Mouse (Mus musculus) frontal cortex, postnatal 36 days (tissue): ENCODE measurements around the gene Nmur1.
"Not testable (repeated sequence)": the region's sequence is repeated elsewhere in the genome, so short reads cannot be mapped to it uniquely, and the experiment has no call there.

ENCODE experiments used
- DNase-seq, 2 experiments: peaks; one replicate each; pipeline ENCODE4 v3.0.0; 2022; ENCODE audit warnings: low spot score in 2 of 2

The Nmur1 gene

DNA sequence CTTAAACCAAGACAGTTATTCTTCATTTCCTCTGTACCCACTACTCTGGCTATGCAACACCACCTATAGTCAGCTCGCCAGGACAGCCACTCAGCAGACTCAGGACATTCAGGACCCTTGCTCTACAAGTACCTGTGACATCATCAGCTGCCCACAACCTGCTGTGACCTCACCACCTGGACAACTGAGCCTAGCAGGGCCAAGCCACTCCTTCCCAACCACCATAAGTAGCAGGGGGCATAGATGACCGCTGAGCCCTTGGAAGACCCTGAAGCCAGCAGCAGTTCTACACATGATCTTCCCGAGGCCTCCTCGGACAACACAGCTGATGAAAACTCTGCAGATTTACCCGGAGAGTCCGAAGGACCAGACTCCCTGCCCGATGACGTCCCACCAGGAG lies at the start of gene Nmur1, which contains the start of gene Tex44:
TSS of gene Nmur1 (minus strand) at position 101 of the 400 bp plus-strand sequence.
TSS of gene Tex44 (plus strand) at position 202 of the 400 bp plus-strand sequence.
- DNase-seq = no peak

DNA sequence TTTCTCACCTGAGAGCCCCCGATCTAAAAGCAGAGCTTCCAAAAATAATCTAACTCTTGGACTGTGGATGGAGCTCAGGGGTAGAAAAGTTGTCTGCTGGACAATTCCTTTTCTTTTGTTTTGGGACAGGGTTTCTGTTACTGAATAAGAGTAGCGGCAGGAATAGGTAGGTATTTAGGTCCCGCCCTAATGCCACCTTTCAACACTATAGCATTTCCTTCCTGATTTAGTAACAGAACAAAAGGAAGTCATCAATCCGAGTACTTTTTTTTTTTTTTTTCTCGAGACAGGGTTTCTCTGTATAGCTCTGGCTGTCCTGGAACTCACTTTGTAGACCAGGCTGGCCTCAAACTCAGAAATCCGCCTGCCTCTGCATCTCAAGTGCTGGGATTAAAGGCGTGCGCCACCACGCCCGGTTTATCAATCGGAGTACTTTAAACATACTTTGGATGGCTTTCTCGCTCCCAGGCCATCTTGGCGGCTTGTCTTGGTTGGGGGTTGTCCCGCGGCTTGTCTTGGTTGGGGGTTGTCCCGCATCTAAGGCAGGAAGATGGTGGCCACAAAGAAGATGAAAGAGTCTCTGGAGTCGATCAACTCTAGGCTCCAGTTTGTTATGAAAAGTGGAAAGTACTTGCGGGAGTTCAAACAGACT lies 47.2 kb upstream of the Nmur1 start:
- no peak for DNase-seq

DNA sequence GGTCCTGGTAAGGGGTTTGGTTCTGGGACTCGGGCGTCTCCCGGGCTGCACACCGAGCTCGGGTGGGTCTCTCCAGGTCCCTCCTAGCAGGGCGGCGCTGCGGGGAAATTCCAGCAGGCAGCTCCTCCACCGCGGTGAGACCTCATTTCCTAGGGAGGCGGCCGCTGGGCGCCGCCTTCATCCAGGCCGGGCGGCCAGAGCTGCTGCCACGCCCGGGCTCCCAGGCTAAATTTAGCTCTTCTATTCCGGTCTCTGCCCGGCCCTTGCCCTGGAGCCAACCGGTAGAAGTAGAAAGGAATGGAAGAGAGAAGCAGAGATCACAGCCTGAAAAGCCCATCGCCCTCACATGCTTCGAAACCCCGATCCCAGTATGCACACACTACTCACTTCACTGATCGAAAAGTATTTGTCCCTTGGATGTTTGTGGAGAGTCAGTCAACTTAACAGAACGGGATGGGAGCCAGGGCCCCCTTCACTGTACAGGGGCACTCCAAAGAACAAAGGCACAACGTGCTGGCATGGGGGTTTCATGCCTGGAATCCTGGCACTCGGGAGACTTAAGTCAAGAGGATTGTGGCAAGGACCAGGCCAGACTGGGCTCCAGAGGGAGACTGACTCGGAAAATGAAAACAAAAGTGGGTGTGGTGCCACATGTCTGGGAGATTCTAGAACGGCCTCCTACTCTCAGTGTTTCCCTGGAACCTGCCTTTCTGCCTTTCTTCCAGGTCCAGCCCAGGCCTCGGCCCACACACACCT lies 46.3 kb upstream of the Nmur1 start:
- peak in 1 of 2 experiments; percentile 35 for DNase-seq

DNA sequence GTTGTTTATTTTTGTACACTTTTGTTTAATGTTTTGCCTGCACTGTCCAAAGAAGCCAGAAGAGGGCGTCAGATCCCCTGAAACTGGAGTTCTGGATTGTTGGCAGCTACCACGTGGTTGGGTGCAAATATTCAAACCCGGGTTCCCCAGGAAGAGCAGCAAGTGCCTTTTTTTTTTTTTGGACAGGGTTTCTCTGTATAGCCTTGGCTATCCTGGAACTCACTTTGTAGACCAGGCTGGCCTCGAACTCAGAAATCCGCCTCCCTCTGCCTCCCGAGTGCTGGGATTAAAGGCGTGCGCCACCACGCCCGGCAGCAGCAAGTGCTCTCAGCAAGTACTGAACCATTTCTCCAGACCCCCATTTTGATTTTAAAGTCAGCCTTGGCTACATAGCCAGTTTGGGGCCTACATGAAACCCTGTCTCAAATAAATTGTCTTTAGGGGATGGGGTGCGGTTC lies 45.5 kb upstream of the Nmur1 start:
- DNase-seq = not testable (repeated sequence)

DNA sequence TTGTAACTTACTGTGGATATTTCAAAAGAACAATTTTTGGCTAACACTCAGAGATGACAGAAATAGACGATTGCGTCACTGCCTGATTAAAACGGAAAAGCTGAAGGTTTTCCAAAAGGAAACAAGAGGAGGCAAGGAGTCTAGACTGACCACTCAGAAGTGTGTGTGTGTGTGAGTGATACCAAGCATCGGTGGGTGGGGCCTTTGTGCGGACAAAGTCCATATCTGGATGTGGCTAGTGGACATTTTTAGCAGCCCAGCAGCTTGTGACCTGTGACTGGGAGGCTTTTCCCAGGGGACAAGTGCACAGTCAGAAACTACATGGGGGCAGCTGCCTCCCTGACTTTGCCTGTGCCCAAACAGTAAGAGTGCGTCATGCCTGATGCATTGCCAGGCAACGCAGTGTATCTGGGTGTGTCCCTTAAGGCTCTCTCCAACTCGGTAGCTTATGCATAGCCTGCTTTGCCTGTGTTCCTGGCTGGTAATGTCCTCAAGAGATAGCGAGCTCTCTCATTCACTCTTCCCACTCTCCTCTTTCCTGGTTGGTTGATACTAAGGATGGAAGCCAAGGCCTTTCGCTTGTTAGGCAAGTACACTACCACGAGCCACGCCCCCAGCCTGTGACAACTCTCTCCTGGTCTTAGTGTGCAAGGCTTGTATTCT lies 44.6 kb upstream of the Nmur1 start:
- DNase-seq = peak; percentile 44 to 72

DNA sequence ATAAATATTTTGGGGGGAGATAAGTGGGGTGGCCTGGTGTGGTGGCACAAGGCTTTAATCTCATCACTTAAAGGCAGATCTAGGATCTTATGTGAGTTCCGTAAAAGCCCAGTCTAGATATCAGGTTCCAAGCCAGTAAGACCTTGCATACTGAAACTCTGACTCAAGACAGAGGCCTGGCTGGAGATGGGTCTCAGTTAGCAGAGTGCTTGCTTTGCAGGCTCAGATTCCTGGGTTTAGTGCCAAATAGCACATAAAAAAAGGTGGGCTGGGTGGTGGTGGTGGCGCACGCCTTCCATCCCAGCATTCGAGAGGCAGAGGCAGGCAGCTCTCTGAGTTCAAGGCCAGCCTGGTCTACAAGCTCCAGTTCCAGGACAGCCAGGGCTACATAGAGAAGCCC lies 43.8 kb upstream of the Nmur1 start:
- DNase-seq = no peak

DNA sequence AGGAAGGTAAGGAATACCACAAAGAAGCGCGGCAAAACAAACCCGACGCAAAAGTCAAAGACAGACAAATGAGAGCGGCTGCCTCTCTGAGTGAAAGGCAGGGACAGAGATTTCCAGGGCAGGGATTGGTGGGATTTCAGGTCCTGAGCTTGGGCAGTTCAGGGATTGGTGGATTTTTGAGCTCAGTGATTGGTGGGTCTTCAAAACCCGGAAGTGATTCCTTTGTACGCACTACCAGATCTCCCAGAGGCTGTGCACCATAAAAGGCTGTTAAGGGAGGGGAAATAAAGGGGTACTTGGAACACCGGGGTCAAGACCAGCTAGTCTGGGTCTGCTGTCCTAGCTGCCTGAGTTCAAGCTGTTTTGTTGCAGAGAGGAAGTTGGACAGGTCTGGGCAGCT lies 41.4 kb upstream of the Nmur1 start:
- DNase-seq = no peak

DNA sequence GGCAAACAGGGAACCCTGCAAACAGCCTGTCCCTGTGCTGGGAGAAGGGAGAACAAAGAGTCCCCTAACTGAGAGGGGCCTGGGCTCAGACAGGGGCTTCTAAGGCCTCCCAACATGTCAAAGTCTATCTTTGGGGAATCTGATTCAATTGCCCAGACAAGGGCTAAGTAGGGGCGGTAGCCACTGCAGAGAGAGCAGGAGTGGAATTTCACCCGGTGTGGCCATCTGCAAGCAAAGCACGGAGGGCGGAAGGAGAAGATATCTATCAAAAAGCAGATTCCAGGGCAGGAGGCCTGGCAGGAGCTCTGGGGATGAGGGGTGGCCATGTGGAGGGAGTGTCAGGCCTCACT lies 38.8 kb upstream of the Nmur1 start:
- no peak for DNase-seq

DNA sequence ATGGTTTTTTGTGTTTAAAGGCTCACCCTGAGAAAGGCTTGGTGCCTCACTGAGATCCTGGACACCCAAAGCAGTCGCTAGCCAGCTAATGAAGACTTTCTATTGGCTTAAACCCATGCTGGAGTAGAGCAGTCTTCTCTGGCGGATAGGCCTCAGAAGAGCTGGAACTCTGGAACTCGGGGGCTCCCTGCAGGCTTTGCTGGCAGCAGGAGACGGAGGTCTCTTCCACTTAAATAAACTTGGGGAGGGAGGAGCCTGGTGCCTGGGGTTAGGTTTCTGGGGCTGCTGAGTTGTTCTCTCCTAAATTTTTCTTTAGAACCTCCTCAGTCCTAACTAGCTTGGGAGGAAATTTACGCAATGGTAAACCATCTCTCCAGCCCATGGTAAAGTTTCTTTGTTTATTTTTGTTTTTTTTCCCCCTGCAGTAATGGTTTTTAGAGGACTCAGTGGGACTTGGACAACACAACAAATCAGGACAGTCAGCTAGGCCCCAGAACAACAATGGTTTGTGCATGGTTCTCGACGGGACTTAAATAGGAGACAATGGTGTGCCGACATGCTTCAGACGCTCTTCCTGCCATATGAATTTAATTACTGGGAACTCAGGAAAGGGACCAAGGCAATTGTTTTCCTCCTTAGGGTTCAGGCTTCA lies 38.3 kb upstream of the Nmur1 start:
- DNase-seq = no peak

DNA sequence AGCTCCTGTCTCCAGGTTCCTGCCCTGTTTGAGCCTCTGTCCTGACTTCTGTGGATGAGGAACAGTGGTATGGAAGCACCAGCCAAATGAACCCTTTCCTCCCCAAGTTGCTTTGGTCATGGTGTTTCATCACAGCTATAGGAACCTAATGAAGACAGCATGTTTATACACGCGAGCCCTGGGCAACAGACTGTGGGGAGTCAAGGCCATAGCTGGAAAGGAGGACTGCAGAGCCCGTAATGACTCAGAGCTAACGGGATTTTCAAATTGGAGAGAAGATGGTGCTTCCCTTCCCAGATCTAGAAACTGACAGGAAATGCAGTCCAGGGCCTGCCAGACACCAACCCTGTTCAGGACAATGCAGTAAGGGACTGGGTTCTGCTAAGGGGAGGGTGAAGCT lies 33.3 kb upstream of the Nmur1 start:
- no peak for DNase-seq

DNA sequence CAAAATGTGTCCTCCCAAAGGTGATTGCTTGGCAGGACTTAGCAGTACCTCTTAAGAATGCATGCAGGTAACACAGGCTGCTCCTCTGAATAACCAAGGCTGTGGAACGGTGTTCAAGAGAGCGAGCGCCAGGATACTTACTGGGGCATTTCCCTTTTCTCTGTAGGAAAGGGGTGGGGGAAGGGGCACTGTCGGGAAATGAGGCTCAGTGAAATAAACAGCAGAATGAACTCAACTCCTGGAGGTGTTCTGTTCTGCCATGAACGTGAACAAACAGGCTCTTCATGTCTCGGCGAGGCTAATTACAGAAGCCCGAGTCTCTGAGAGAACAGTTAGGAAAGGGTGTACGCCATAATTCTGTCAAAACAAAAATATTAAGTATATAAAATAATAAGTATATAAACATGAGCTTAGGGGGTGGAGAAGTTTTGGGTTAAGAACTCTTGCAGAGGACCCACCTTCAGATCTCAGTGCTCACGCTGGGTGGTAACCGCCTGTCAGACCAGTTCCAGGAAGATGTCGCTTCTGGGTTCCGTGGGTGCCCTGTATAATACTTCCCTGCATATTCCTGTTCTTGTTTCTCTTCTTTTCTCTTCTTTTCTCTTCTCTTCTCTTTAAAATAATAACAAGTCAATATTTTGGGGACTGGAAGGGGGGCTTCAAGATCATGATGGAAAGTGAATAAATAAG lies 31.0 kb upstream of the Nmur1 start:
- no peak for DNase-seq

DNA sequence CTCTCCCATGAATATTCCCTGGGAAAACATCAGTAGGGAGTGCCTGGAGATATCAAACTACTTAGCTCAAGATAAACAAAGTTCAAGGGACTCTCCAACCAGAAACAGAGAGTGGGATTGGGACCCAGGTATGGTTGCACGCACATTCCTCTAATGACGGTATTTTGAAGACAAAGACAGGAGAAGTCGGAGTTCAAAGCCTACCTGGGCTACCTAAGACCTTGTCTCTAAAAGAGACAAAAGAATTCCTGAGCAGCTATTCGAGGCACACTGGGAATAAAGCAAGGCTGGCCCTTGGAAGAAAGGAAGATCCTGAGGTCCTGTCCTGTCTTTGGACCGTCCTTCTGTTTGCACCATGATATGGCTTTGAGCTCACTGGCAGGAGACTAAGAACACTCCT lies 26.7 kb upstream of the Nmur1 start:
- DNase-seq = no peak

DNA sequence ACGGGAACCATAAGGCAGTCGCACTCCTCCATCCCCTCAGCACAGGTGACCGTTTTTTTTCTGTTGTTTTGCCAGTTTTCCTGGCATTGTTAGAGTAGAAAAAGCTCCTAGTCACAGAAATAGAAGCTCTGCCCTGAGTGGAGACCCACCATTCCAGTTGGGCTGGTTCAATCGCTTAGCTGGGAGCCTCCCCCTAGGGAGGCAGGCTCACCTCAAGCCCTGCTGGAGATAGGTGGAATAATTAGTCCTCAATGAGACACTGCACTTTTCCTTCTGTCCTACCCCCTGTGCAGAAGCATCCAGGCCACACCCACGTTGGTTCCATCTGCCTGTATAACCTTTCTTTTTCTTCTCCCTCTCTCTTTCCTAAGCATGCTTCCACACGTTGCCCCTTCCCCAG lies 23.9 kb upstream of the Nmur1 start:
- DNase-seq = no peak

DNA sequence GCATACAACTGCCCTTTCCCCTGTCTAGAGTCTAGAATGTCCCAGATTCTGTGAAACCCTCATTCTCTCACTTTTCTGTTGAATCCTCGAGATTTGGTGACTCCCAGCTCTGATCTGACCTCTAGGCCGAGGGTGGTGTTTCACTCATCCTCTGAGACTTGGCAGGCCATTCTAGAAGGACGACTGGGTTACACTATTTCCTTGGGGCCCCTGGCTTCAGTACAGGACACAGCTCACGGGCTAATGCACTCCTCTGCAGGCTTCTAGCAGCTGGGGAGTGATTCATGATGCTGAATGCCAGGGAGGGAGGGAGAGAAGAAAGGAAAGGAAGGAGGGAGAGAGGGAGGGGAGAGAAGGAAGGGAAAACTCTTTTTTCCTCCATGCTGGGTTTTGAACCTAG lies 22.2 kb upstream of the Nmur1 start:
- no peak for DNase-seq

DNA sequence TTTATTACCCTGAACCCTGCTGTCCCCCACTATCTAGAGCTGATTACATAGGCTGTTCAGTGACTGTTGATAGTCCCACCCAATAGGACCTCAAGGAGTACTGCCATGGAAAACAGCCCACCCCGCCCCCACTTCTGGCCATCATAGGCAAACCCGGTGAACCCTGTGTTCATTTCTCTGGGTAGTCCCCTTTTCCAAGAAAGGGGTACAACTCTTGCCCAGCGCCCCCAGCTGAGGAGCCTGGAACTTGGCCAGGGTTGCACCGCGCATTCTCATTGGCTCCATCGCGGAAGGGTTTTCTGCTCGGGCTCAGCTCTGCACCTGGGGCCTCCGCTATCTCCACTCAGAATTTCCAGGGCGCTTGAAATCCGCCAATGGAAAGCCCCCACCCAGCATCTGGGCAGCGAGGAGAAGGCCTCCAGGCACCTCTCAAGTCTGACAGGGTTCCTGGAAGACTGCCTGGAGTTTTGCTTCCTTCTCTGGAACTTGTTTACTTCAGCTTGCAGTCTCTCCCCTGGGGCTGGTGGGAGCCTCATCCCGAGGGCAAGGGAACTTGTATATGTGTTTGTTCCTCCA lies 21.7 kb upstream of the Nmur1 start:
- DNase-seq = no peak

DNA sequence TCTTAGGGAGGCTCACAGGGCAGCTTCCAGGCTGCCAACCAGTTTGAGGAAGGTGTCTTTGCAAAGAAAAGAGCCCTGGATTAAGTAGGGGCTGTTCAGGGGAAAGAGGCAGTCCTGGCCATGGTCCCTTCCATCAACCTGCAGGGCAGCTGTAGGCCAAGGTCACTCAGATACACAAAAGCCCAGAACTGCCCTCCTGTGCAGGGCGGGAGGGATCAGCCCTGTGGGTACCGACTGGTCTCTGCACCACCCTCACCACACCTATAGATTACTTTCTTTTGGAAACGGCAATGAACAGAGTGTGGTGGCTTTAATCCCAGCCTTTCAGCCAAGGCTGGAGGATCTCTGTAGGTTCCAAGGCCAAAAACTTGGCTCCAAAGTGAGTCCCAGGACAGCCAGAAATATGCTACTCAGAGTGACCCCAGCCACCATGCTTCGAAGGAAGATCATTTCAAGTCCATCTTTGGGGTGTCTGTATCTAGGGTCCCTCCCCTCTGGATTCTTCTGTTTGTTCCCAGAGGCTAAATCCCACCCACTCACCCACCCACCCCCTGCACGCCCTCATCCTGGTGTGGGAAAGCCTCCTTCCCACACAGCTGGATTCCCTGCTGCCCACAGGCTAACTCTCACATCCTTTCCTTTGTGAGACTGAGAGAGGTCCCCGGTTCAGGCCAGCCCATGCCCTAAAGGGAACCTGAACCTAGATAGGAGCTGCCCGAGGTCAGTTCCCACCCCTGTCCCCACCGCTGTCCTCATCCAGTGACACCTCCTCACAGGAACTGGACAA lies 17.6 kb upstream of the Nmur1 start:
- DNase-seq = no peak

DNA sequence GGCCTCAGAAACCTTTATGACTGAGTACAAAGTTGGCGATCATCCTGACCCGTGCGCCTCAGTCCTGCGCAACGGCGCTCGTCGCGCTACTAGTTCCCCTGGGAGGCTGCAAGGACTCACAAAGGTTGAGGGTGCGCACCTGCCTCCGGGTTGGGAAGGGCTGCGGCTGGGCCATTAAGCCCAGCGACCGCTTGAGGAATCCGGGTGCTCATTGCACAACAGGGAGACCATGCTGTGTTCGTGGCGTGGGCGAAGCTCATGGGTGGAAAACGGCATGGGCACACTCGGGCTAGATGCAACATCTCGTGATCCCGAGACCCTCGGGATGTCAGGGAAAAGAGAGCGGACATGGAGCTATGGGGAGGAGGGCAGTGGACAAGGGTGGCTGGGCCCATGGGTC lies 16.8 kb upstream of the Nmur1 start:
- DNase-seq = no peak

DNA sequence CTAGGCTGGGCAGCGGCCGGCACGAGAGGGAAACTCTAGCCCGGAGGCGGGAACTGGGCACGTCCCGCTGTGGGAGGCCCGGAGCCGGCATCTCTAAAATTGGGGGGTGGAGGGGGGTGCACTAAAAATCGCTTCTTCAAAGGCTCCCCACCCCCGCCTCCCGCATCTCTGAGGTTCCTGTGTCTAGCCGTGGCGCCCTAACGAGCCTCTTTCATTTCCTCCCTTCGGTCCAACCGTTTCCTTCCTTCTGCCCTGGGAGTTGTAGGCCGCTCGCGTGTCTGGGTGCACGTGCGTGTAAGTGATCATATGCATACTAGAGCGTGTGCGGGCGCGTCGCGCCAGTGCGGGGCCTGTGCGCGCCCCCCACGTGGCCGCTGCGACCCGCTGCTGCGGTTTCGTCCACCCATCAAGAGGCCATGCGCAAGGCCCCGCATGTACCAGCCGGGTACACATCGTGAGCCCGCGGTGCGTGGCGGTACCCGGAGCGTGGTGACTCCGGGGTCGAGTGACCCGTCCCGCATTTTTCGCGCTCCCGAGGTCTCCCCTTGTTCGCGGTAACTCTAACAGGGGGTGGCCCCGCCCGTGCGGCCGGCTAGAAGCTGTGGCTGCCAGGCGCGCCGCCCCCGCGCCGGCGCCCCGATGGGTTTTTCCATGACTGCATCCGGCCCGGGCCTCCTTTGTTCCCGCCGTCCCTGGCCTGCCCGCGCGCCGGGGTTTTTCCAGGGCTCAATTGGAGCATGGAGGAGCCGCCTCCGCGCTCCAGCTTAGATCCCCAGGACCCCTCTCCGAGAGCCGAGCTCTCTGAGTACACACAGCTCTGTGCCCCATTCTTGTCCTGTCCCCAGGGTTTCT lies 16.2 kb upstream of the Nmur1 start:
- DNase-seq = peak; percentile 87 to 88

DNA sequence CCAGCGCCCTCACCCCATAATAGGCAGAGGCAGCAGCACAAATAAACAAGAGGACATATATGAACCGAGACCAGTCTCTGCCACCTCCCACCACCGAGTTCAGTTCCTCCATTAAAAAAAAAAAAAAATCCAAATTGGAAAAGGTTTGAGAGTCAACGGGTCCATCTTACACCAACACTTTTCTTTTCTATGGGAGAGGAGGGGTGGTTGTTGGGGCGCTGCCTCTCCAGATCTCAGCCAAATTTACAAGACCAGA lies 15.6 kb upstream of the Nmur1 start:
- DNase-seq = no peak
